Mouse (Mus musculus) cerebellum, adult (tissue): ENCODE measurements around the gene Ptges2.

Experiments used
- ATAC-seq: cut with Nextera tagmentation; 2 replicates; pipeline ENCODE4 v1.9.2; 2017; ENCODE audit warnings: mild to moderate bottlenecking, moderate library complexity, mixed read lengths; ENCODE audit not compliant: insufficient number of reproducible peaks, low FRiP score, low TSS enrichment

The Ptges2 gene

GRCm38 (mm10) chr2:32436686-32437372 lies 41.1 kb downstream of the Ptges2 start:
- ATAC-seq, result no peak

GRCm38 (mm10) chr2:32437612-32438166 lies 42.0 kb downstream of the Ptges2 start:
- ATAC-seq, result no peak

DNA sequence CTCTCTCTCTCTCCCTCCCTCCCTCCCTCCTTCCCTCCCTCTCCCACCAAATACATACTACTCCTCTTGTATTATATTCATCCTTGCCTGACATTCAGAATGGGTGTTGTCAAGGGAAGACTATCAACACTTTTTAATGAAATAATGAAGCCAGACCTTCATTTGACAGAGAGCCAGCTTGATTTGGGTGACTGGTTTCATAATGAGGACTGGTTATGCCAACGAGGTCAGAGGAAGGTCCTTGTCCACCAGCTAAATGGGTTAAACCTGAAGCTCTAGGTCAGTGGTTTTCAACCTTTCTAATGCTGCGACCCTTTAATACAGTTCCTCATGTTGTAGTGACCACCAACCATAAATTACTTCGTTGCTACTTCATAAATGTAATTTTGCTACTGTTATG lies 43.0 kb downstream of the Ptges2 start:
- no peak for ATAC-seq

DNA sequence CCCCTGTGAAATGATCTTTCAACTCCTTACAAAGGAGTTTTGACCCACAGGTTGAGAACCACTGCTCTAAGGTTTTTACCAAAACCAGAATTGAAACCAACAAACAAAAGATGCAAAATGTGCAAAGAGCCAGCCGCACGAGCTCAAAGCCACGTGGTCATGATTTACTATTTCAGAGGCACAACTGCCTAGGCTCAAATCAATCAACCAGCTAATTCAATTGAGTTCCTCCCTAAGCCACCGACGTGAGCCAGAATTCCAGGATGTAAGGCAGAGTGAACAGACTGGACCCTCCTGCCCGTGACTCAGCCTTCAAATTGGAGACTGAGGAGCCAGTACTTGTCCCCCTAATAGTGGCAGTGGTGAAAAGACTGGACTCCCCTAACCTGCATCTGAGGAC lies 43.5 kb downstream of the Ptges2 start:
- ATAC-seq, result no peak

DNA sequence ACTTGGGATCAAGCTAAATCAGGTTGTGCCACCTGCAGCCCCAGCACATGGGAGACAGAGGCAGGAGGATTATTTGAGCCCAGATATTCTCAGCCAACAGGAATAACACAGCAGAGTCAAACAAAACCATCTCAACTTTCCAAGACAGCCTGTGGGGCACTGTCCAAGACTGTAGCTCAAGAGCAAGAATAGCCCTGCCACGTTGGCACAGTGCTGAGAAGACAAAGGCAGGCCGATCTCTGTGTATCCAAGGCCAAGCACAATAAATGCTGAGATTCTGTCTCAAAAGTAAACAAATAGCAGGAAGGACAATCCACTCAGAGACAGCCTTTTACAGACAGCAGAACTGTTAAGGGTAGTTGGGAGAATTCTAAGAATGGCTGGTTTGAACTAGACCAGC lies 44.5 kb downstream of the Ptges2 start:
- ATAC-seq, result no peak

DNA sequence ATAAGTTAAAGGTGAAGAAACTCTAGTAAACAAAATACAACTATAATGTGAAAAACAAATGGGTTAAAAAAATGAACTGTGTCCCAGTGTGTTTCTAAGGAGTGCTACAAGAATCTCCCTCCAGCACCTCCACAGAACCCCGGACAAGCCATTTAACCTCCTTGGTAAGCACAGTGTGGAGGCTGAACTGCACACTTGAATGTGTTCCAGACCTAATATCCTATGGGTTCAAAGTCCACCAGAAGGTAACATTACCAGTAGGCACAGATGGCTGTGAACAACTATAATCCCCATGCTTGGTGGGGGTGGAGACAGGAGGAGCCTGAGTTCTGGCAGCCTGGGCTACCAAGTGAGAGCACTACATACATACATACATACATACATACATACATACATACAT lies 44.9 kb downstream of the Ptges2 start:
- no peak for ATAC-seq

DNA sequence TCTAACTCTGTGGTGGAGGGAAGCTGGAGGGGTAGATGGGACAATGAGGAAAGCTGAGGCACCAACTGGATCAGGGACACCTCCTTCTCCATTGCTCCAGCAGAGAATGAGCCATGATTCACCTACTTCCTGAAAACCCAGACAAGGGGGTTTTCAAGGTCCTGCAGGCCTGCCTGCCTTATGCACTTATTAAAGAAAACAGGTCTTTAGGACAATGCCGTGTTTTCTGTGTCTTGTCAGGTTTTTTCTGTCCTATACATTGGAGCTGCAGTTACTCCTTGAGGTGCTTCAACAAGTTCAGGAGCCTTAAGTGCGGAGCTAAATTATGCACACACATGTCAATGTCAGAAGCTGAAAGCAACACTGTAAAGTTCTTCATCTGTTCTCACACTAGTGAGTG lies 45.9 kb downstream of the Ptges2 start:
- no peak for ATAC-seq

GRCm38 (mm10) chr2:32445535-32445934 lies 49.8 kb downstream of the Ptges2 start:
- no peak for ATAC-seq

DNA sequence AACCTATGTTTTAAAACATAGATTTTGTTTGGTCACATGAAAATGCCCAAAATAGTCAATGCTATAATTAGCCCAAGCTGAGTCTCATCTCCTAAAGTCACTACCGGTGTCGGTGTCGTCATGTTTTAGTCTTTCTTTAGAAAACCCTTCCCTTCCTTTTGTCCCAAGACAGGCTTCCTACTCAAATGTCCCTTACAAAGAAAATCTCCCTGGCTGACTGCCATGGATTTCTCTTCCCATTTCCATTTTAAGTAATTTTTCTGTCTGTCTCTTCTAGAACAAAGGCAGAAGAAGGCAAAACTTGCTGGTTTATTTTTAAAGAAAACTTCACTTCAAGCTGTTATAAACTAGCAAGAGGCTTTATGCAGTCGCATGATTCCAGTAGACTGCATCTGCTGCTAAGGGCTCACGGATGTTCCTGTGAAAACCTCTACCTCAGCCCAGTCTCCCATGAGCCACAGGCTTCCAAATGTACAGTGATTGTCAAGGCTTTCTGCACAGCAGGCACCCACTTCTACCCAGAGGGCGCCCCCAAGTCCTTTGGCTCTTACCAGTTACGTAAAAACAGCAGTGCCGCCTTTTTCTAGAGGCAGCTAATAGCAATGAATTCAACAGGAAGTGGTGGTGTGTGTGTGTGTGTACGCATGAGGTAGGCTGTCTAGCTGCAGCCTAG lies 51.7 kb downstream of the Ptges2 start:
- ATAC-seq, result no peak

DNA sequence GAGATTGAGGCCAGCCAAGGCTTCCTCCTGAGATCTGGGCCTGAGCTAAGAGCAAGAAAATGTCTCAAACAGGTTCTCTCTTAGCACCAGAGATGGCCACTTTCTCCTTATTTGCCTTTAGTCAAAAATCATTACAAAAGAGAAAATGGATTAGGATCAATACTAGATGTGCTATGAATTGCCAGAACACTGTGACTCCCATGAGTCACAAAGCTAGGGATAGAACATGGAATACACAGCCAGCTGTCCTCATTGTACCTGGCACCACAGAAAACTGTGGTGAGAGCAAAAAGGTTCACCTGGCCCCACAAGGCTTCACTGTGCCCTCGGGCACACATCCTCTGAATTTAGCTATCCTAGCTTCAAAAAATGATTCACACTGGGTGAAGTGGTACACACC lies 52.8 kb downstream of the Ptges2 start:
- no peak for ATAC-seq

DNA sequence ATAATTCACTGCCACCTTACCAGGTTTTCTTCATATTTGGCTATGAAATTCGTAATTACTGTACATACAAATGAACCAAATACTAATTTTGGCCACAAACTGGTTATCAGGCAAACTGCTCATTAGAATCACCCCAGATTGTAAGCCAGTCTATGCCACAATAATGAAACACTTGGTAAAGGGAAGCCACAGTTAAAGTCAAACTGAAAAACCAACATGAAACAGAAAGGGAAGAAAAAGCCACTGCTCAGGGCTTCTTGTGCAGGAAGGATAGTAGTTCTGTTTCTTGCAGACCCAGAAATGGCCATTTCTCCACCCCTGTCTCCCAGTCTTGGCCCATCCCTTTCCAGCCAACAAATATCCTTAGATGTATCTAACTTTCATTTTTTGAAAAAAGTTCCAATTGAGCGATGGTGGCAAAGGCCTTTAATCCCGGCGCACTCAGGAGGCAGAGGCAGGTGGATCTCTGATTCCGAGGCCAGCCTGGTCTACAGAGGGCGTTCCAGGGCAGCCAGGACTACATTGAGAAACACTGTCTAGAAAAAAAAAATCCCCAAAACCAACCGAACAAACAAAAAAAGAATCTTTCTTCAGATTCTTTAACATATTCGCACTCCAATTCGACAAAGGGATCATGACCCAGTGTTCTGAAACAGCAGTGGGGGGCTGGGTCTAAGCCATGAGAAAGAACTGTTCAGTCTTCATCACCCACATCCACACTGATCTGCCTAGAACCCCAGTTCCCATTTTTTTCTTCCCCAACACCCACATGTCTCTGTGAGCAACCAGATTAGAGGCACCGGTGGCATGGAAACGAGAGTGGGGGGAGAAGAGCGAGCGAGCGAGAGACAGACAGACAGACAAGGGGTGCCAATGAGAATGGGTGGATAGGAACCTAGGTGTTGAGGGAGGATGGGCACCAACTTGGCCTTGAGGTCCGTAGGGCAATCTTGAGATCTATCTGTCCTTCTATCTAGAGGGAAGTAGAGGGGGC lies 54.4 kb downstream of the Ptges2 start, which contains the start of gene Naif1:
TSS of gene Naif1 (plus strand) at position 697 of the 994 bp plus-strand sequence.
- no peak for ATAC-seq

DNA sequence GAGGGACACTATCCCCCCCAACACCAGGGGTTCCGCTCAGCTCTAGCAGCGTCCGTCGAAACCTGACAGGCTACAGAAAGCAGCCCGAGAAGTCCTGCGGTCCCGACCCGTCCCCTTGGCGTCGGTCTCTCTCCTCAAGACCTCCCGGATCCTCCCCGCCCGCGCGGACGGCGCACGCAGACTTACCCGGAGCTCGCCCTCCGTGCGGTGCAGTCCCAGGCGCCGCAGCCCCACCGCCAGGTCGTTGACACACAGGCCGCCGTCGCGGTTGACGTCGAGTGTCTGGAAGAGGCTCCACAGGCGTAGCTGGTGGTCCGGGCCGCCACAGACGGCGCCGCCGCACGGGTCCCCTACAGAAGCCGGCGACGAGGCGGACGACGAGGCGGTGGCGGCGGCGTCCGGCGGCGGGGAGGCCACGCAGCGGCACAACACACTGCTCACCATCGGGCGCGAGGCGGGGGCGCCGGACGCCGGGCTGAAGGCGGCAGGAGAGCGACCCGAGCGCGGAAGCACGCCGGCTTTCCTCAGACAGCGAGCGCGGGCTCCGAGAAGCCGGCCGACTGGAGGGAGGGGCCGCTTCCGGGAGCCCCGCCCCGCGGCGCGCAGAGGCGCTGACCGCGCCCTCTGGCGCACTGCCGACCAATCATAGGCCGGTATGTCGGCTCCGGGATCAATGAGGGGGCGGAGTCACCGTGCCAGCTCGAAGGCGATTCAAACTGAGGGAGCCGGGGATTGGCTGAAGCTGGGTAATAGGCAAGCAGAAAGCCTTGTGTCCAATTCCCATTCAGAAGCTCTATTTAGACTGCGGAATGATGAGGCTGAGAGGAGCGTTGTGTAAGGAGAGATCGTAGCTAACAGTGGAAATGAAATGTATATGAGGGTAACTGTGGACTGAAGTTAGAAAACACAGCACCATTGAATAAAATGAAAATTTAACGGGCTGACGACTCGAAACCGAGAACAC lies 55.5 kb downstream of the Ptges2 start, which contains the start of gene Slc25a25:
TSS of gene Slc25a25 (minus strand) at position 565 of the 964 bp plus-strand sequence.
- ATAC-seq, result peak; percentile 89

DNA sequence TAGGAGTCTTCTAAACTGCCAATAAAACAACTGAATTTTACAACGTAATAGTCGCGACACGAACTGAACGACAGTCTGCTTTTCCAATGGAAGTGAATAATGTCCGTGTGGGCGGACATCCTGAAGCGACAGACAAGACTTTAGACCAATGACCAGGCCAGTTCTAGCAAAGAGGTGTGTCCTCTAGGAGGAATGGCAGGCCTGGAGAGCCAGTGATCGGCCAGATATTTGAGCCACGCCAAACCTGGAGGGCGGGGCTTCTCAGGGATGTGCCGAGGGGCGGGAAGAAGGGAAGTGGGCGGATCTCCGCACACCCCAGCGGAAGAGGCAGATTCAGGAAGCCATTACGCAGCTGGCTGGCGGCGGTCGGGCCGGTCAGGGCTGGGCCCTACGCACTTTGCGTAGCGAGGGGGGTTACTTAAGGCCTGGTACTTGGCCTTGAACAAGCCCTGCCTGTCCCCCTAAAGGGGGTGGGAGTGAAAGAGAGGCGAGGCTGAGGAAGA lies 56.2 kb downstream of the Ptges2 start:
- ATAC-seq, result peak; percentile 98

- no peak for ATAC-seq
Observed at GRCm38 (mm10) chr2:32452441-32452971, 56.8 kb downstream of the Ptges2 start.

- no peak for ATAC-seq
Observed at GRCm38 (mm10) chr2:32453641-32454303, 58.1 kb downstream of the Ptges2 start.

DNA sequence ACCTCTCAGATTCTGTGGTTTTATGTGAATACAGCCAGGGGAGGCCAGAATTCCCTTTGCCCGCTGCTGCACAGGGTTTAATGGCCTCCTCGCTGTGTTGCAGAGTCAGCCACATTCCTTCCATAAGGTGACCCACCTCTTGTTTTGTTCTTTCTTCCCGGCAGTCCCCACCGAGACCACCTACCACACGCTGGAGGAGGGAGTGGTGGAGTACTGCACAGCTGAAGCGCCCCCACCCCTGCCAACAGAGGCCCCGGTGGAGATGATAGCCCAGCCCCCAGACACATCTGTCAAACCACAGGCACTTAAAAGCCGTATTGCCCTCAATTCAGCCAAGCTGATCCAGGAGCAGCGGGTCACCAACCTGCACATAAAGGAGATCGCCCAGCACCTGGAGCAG lies 58.9 kb downstream of the Ptges2 start:
- no peak for ATAC-seq

GRCm38 (mm10) chr2:32455101-32455500 lies 59.4 kb downstream of the Ptges2 start:
- no peak for ATAC-seq
